Mouse (Mus musculus) liver, embryonic 16.5 days (tissue): Measurements from ENCODE around the gene Vars. TPM values are rescaled to one million over a fixed set of nuclear protein-coding genes. Genes with fewer than 3 reads are reported as not detected.
"Not testable (repeated sequence)": the region's sequence is repeated elsewhere in the genome, so short reads cannot be mapped to it uniquely, and the experiment has no call there.

ENCODE experiments used
- ATAC-seq: fragments of 200-750 bp; cut with Nextera tagmentation; 2 replicates; pipeline ENCODE4 v1.8.0; 2017; ENCODE audit warnings: low read depth, mild to moderate bottlenecking, moderate number of reproducible peaks, moderate library complexity
- H3K27ac ChIP-seq: fragments of 300-500 bp; sonication (generic); 2 replicates; pipeline ENCODE4 v1.5.1; 2014; ENCODE audit warnings: mild to moderate bottlenecking, low read length
- H3K27me3 ChIP-seq: fragments of 300-500 bp; sonication (generic); 2 replicates; pipeline ENCODE4 v1.6.1; 2014; ENCODE audit warnings: low read depth, low read length, mixed read lengths; ENCODE audit not compliant: control insufficient read depth, insufficient read depth
- H3K36me3 ChIP-seq: fragments of 300-500 bp; sonication (generic); 2 replicates; pipeline ENCODE4 v1.6.1; 2014; ENCODE audit warnings: mild to moderate bottlenecking; ENCODE audit not compliant: control insufficient read depth, insufficient read depth
- H3K4me1 ChIP-seq: fragments of 300-500 bp; sonication (generic); 2 replicates; pipeline ENCODE4 v1.6.1; 2014; ENCODE audit warnings: low read depth, low read length, mixed read lengths; ENCODE audit not compliant: control insufficient read depth
- H3K4me2 ChIP-seq: fragments of 300-500 bp; sonication (generic); 2 replicates; pipeline ENCODE4 v1.6.1; 2014; ENCODE audit warnings: low read depth, low read length, mixed read lengths
- H3K4me3 ChIP-seq: fragments of 300-500 bp; sonication (generic); 2 replicates; pipeline ENCODE4 v1.5.1; 2014; ENCODE audit warnings: low read depth, mild to moderate bottlenecking, low read length
- H3K9ac ChIP-seq: fragments of 300-500 bp; sonication (generic); 2 replicates; pipeline ENCODE4 v1.6.1; 2014; ENCODE audit warnings: low read depth, low read length
- H3K9me3 ChIP-seq: fragments of 300-500 bp; sonication (generic); replicated peaks from 2 replicates; pipeline ENCODE4 v1.6.1; 2016; ENCODE audit warnings: low read length; ENCODE audit not compliant: control insufficient read depth
- WGBS: fragments of 180-500 bp; shearing (Covaris S2); extraction: QIAGEN DNeasy Blood & Tissue Kit; methylation state at CpG from one replicate; pipeline ENCODE4 v1.1.7; 2014; ENCODE audit not compliant: insufficient replicate concordance; 5-methylcytosine and 5-hydroxymethylcytosine counted together
- polyA plus RNA-seq: library from polyadenylated mRNA; unstranded; fragments of >200 nt; fragmentation: Nextera tagmentation; extraction: Ambion mirVana; gene quantifications from 2 replicates; pipeline ENCODE4 v1.2.1, GENCODE M21; 2015

The Vars gene
- polyA plus RNA-seq, 1 experiment from 2014 or later = 90.1 TPM

DNA sequence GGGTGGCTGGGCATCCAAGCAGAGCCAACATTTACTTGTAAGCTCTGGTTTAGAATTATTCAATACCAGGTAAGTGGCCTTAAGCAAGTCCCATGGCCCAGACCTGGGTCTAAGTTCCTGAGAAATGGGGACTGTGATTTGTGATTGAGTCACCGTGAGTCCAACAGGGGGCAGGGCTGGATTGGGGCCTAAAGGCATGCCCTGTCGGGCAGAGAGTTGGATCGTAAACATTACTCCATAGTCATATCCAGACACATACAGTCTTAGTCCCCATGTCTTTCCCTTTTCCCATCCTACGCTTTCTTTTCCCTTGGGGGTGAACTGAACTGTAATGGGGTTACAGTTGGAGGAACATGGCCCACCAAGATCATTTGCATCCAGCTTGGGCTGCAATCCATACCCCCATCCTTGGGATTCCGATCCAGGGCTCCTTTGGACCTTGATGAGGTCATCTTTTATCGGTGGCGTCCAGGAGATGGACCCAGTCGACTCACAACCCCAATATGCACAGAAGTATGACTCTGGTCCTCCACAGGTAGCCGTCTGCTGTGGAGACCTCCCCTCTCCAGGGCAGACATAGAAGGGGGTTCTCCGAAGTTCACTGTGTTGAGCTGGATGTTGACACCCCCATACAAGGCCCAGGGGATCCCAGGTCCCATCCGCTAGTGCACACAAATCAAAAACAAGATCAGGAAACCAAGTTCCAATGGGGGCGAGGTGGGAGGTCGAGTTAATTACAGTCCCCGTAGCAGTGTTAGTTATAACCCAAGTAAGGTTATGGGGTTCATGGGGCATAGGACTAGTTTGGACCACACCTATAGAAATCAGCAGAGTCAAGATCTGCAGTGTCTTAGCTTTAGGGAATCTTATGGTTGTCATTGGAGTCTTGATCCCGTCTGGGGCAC lies 2.0 kb upstream of the Vars start:
- no peak for ATAC-seq
- no peaks in the 10 kb centered on the region for H3K9me3 ChIP-seq
- peak overlapping the region; percentile 95 for H3K27ac ChIP-seq
- H3K4me3 ChIP-seq = peak overlapping the region; percentile 82
- peak overlapping the region; percentile 95 for H3K4me2 ChIP-seq
- H3K9ac ChIP-seq = peak overlapping the region; percentile 82
- peaks cover 43% of the 10 kb centered on the region for H3K4me1 ChIP-seq
- H3K27me3 ChIP-seq = no peaks in the 10 kb centered on the region
- H3K36me3 ChIP-seq = peaks cover 10% of the 10 kb centered on the region
- 62% methylated on average over 15 of the region's 15 CpGs for WGBS

DNA sequence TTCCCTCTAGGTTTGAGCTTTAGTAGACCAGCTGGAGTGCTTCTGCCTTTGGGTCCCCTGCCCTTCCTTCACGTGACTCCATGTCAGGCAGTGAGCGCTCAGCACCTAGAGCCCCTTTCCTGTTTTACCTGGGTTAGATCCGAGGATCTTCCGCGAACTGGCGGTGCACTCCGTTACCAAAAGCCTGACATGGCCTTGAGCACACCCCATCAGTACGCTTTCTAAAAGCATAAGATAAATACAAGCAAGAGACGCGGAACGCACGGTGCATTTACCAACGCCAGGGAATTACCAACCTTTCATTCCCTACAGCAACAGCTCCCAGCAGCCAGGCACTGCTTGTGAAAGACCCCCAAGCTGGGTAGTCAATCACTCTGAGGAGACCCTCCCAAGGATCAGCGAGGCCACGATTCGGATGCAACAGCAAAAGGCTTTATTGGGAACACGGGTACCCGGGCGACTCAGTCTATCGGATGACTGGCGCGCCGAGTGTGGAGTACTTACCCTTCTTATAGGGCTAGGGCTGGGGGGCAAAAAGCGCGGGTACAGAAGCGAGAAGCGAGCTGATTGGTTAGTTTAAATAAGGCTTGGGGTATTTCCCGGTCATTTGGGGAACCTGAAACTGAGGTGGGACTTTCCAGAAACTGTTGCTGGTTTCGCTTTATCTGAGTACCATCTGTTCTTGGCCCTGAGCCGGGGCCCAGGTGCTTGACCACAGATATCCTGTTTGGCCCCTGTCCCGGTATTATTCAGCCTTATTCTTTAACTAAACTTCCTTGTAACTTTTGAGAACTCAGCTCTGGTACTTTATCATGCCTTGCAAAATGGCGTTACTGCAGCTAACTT lies 693 bp upstream of the Vars start:
- WGBS = 6% methylated on average over 28 of the region's 32 CpGs
- peak overlapping the region; percentile 95 for H3K4me2 ChIP-seq
- H3K4me3 ChIP-seq = peak overlapping the region; percentile 82
- H3K9me3 ChIP-seq, H3K27me3 ChIP-seq: not testable (repeated sequence)
- H3K27ac ChIP-seq = peak overlapping the region; percentile 97
- H3K4me1 ChIP-seq = peaks cover 49% of the 10 kb centered on the region
- peak overlapping the region; percentile 95 for H3K9ac ChIP-seq
- H3K36me3 ChIP-seq = peaks cover 21% of the 10 kb centered on the region
- ATAC-seq = peak; percentile 20; the same call in 1 of the 2 replicates

DNA sequence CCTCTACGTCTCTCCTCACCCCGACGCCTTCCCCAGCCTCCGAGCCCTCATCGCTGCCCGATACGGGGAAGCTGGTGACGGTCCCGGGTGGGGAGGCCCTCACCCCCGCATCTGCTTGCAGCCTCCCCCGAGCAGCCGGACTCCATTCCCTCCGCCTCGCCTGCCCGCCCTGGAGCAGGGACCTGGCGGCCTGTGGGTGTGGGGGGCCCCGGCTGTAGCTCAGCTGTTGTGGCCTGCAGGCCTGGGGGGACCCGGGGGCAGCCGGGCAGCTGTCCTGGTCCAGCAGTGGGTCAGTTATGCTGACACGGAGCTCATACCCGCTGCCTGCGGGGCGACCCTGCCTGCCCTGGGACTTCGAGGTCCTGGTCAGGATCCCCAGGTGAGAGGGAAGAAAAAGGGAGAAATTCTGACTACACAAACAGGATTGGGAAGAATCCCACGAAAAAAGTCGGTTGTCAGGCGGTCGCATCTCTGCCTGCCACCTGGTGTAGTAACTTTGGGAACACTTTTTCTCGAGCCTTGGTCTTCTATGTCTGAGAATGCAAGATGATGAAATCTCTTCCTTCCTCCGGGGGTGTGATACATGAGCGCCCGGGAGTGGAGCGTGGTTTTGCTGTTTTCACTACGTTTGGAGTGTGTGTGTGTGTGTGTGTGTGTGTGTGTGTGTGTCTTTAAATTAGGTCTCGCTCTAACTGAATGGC lies 815 bp downstream of the Vars start:
- Histone ChIP-seq H3K4me1 (peaks cover 46% of the 10 kb centered on the region), H3K9ac (peak overlapping the region; percentile 95), H3K36me3 (peaks cover 31% of the 10 kb centered on the region), H3K9me3 (no peaks in the 10 kb centered on the region), H3K27ac (peak overlapping the region; percentile 97), H3K4me3 (peak overlapping the region; percentile 82), H3K27me3 (no peaks in the 10 kb centered on the region), H3K4me2 (peak overlapping the region; percentile 95)
- peak; percentile 6 for ATAC-seq
- under 1% methylated on average over 35 of the region's 35 CpGs for WGBS

DNA sequence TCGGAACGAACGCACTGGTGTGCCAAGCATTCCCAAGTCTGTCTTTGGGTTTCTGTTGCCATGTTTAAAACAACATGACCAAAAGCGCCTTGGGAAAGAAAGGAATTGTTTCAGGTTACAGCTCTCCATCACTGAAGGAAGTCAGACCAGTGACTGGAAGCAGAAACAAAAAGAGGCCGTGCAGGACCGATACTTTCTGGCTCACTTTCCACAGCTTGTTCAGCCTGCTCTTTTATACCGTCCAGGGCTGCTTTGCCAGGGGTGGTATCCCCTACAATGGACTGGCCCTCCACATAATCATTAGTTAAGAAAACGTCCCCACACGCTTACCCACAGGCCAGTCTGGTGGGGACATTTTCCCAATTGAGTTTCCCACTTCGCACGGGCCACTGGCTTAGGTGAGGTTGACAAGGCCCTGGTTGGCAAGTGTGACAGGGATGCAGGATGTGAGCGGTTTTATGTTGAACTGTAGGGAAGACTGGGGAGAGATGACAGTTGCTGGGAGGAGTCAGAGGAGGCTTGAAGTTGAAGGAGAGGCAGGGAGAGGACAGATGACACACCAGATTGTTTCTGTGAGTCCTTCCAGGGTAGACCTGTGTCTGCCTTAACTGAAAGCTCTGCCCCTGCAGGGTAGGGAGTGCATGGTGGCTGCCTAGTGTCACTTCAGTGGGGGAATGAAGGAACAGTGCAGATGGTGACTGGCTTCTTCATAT lies 1.5 kb downstream of the Vars start:
- ATAC-seq = peak; percentile 11; the same call in 1 of the 2 replicates
- Histone ChIP-seq H3K27me3 (no peaks in the 10 kb centered on the region), H3K9ac (peak overlapping the region; percentile 95), H3K4me1 (peaks cover 40% of the 10 kb centered on the region), H3K4me2 (peak overlapping the region; percentile 95), H3K9me3 (no peaks in the 10 kb centered on the region), H3K27ac (peak overlapping the region; percentile 97), H3K4me3 (peak overlapping the region; percentile 82), H3K36me3 (peaks cover 31% of the 10 kb centered on the region)
- WGBS = 2% methylated on average over 12 of the region's 12 CpGs

DNA sequence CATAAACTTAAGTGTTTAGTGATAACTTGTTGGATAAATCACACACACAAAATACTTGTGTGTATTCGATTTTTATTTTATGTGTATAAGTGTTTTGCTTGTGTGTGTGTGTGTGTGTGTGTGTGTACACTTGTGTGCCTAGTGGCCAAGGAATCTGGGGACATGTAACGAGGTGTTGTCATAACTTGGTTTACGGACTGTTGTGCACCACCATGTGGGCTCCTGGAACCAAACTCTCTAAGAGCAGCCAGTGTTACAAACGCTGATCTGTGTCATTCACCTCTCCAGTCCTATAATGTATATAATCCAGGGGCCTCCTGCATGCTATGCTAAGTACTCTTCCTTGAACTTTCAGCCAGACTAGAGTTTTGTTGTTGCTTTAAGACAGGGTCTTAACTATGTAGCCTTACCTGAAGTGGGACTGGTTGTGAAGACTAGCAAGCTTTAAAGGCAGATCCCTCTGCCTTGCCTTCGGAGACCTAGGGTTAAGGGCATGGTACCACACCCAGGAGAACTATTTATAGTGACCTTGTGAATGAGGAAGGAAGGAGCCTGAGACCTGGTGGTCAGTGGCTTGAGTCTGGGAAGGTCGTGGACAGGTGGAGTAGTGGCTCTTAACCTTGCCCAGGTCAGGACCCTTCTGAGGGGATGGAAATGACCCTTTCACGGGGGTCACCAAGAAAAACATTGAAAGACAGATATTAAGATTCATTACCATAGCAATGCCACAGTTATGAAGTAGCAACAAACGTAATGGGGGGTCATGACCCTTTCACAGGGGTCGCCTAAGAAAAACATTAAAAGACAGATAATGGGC lies 2.4 kb downstream of the Vars start:
- ATAC-seq = no peak
- peak overlapping the region; percentile 95 for H3K4me2 ChIP-seq
- H3K27ac ChIP-seq = peak overlapping the region; percentile 97
- peaks cover 31% of the 10 kb centered on the region for H3K36me3 ChIP-seq
- H3K9ac ChIP-seq = peak overlapping the region; percentile 95
- no peaks in the 10 kb centered on the region for H3K27me3 ChIP-seq
- peak overlapping the region; percentile 82 for H3K4me3 ChIP-seq
- whole genome bisulfite sequencing = 35% methylated on average over 9 of the region's 9 CpGs
- no peaks in the 10 kb centered on the region for H3K9me3 ChIP-seq
- H3K4me1 ChIP-seq = peaks cover 32% of the 10 kb centered on the region

DNA sequence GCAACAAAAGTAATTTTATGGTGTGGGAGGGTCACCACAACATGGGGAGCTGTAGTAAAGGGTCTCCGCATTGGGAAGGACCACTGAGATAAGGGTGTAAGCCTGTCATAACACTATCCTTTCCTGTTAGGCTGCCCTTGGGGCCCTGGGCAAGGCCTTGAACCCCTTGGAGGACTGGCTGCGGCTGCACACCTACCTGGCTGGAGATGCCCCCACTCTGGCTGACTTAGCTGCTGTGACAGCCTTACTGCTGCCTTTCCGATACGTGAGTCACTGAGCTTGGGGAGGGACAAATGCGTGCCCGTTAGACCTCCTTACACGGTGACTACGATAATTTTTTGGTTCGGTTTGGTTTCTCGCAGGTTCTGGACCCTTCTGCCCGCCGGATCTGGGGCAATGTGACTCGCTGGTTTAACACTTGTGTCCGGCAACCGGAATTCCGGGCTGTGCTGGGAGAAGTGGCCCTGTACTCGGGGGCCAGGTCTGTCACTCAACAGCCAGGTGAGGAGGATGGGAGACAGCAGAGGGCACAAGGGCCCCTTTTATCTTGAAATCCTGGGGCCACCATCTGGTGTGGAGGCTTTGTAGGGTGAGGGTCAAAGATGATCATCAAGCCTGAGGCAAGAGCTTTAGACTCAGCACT lies 3.4 kb downstream of the Vars start:
- Histone ChIP-seq H3K4me1 (peaks cover 23% of the 10 kb centered on the region), H3K4me3 (no peak overlapping the region), H3K27me3 (no peaks in the 10 kb centered on the region), H3K4me2 (no peak overlapping the region), H3K9ac (no peak overlapping the region), H3K36me3 (peaks cover 38% of the 10 kb centered on the region), H3K27ac (no peak overlapping the region), H3K9me3 (no peaks in the 10 kb centered on the region)
- no peak for ATAC-seq
- 87% methylated on average over 17 of the region's 17 CpGs for WGBS

DNA sequence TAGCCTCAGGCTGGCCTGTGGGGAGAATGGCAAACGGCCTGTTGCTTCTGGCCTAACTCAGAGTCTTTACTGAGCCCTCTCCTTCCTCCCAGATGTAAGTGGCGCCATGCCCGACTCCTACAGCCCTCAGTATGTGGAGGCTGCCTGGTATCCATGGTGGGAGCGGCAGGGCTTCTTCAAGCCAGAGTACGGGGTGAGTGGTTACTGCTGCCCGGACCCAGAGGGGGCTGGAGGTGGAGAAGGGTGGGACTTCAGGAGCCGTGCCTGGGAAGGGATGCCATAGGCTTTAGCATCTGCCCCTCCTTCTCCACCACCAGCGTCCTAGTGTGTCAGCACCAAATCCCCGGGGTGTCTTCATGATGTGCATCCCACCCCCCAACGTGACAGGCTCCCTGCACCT lies 4.4 kb downstream of the Vars start:
- no peak for ATAC-seq
- H3K4me3 ChIP-seq = no peak overlapping the region
- no peak overlapping the region for H3K27ac ChIP-seq
- 86% methylated on average over 10 of the region's 10 CpGs for WGBS
- H3K36me3 ChIP-seq = peaks cover 38% of the 10 kb centered on the region
- no peak overlapping the region for H3K4me2 ChIP-seq
- no peaks in the 10 kb centered on the region for H3K9me3 ChIP-seq
- H3K9ac ChIP-seq = no peak overlapping the region
- peaks cover 21% of the 10 kb centered on the region for H3K4me1 ChIP-seq
- no peaks in the 10 kb centered on the region for H3K27me3 ChIP-seq
